Mouse (Mus musculus): ENCODE measurements around the gene Unc13b. TPM values are rescaled to one million over a fixed set of nuclear protein-coding genes. Genes with fewer than 3 reads are reported as not detected.
A peak's percentile ranks its signal among the peaks of the same experiment; 100 is the strongest.

The Unc13b gene
- polyA plus RNA-seq, 1 experiment from 2014 or later: 10.2 TPM

DNA sequence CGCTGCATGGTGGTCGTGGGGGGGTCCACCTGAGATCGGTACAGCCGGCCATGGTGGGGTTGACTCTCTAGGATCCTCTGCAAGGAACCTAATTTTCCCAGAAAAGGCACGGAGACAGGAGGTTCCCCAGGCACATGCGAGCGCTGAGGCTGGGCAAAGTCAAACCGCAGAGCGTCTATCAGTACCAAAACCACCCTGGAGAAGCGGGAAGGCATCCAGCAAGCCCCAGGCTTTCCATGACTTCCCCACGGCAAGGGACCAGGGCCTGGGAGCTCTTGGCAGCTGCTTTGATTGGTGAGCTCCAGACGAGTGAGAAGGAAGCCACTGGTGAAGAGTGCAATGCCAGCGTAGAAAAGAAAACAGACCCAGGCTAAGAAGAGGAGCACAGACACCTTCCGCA, 34.1 kb upstream of the Unc13b start:
- H3K9me3 ChIP-seq (ENCODE audit: control insufficient read depth, low read length): no peaks in the 10 kb centered on the region
- no peak for DNase-seq (ENCODE audit: low spot score)
- H3K27me3 ChIP-seq (replicated peaks; ENCODE audit: control insufficient read depth, insufficient read depth, low read length): no peaks in the 10 kb centered on the region
- no peak for ATAC-seq (replicated peaks; ENCODE audit: low FRiP score, low TSS enrichment, low read depth)
- peaks cover 8% of the 10 kb centered on the region for H3K4me1 ChIP-seq (replicated peaks; ENCODE audit: control insufficient read depth, insufficient read depth, low read length)
- H3K4me2 ChIP-seq (ENCODE audit: low read length): peak overlapping the region; percentile 90
- H3K27ac ChIP-seq (ENCODE audit: low read depth): no peak overlapping the region
- H3K36me3 ChIP-seq (ENCODE audit: control insufficient read depth, insufficient read depth, low read length): peaks cover 76% of the 10 kb centered on the region
- peak overlapping the region; percentile 60 for H3K9ac ChIP-seq (ENCODE audit: low read length)
- 77% methylated on average over 14 of the region's 14 CpGs for WGBS
- H3K4me3 ChIP-seq (ENCODE audit: low read depth, low read length): peak overlapping the region; percentile 64

DNA sequence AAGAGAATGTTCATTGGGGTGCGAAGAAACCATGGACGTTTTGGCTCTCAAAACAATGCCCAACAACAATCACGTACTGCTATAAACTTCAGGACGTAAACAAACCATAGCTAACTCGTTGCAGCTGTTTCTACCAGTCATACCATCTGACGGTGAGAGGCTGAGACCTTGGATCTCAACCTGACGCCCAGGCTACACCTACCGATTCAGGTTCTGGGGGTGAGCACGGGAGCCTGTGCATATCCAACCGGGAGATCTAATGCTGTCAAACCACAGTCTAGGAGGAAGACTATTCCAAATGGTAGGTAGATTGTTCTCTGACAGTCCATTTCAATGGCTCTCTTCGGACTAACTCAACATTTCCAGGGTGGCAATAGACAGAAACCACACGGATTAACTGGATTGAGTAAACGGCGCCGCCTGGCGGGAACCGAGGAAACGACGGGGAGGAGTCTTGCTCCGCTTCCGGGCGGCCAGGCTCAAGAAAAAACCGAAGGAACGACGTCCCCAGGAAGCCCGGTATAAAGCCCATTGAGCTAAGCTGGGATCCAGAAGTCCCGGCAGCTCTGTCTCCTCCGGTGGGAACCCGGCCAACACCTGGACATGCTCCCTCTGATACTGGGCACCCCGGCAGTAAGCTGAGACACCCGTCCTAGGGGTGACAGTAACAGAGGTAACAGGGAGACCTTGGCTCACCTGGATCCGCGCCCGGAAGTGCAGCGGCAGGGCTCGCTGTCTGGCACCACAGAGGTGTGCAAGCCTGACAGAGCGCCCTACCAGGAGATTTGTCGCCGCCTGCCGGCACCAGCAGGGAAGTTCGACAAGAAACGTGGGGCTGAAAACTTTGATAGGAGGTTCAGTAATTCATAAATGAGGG, 33.4 kb upstream of the Unc13b start, which contains the start of gene Pigo:
TSS of gene Pigo (minus strand) at position 736 of the 877 bp plus-strand sequence.
- peaks cover 73% of the 10 kb centered on the region for H3K36me3 ChIP-seq (ENCODE audit: control insufficient read depth, insufficient read depth, low read length)
- H3K27ac ChIP-seq (ENCODE audit: low read depth): peak within 1 kb of the TSS; percentile 79
- peak within 1 kb of the TSS; percentile 90 for H3K4me2 ChIP-seq (ENCODE audit: low read length)
- H3K4me3 ChIP-seq (ENCODE audit: low read depth, low read length): peak within 1 kb of the TSS; percentile 64
- no peaks in the 10 kb centered on the region for H3K9me3 ChIP-seq (ENCODE audit: control insufficient read depth, low read length)
- ATAC-seq (replicated peaks; ENCODE audit: low FRiP score, low TSS enrichment, low read depth) (peak; percentile 92), DNase-seq (ENCODE audit: low spot score) (peak; percentile 98)
- H3K4me1 ChIP-seq (replicated peaks; ENCODE audit: control insufficient read depth, insufficient read depth, low read length): peaks cover 11% of the 10 kb centered on the region
- WGBS: 6% methylated on average over 42 of the region's 42 CpGs
- peak within 1 kb of the TSS; percentile 60 for H3K9ac ChIP-seq (ENCODE audit: low read length)
- no peaks in the 10 kb centered on the region for H3K27me3 ChIP-seq (replicated peaks; ENCODE audit: control insufficient read depth, insufficient read depth, low read length)

DNA sequence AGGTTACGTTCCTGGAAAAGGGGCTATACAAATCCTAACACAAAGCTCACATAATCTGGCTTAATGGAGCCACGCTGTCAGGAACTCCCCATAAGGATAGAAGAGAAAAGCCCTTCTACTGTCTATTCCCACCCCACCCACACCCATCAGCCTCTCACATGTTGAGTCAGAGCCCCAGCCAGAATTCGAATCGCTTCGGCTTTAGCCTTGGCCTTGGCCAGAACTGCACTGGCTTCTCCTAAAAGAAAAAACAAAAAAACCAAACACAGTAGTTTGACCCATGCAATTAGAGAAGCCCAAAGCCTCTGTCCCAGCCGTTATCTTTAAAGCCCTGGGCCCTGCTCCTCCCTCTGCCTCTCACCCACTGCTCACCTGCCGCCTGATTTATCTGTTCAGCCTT, 29.6 kb upstream of the Unc13b start:
- Histone ChIP-seq H3K9ac (ENCODE audit: low read length) (no peak overlapping the region), H3K27ac (ENCODE audit: low read depth) (no peak overlapping the region), H3K36me3 (ENCODE audit: control insufficient read depth, insufficient read depth, low read length) (peaks cover 48% of the 10 kb centered on the region), H3K27me3 (replicated peaks; ENCODE audit: control insufficient read depth, insufficient read depth, low read length) (no peaks in the 10 kb centered on the region), H3K9me3 (ENCODE audit: control insufficient read depth, low read length) (no peaks in the 10 kb centered on the region), H3K4me1 (replicated peaks; ENCODE audit: control insufficient read depth, insufficient read depth, low read length) (peaks cover 16% of the 10 kb centered on the region), H3K4me3 (ENCODE audit: low read depth, low read length) (no peak overlapping the region), H3K4me2 (ENCODE audit: low read length) (no peak overlapping the region)
- ATAC-seq (replicated peaks; ENCODE audit: low FRiP score, low TSS enrichment, low read depth) (no peak), DNase-seq (ENCODE audit: low spot score) (no peak)
- 90% methylated on average over 7 of the region's 7 CpGs for WGBS

DNA sequence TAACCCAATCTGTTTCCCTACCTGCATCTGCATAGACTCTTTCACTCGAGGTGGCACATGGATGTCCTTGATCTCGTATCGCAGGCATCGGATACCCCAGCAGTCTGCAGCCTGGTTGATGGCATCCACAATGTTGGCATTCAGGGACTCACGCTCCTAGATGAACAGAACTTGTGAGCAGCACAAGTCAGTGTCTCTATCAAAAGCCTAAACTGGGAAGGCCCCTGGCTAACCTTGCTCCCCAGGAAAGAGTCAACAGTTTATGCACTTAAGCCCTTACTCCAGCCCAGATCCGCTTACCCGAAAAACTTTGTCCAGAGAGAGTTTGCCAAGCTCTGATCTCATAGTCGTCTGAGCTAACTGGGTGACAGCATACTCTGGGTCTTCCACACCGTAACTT, 29.0 kb upstream of the Unc13b start:
- no peak for DNase-seq (ENCODE audit: low spot score)
- H3K27me3 ChIP-seq (replicated peaks; ENCODE audit: control insufficient read depth, insufficient read depth, low read length): no peaks in the 10 kb centered on the region
- no peak overlapping the region for H3K27ac ChIP-seq (ENCODE audit: low read depth)
- no peak overlapping the region for H3K4me3 ChIP-seq (ENCODE audit: low read depth, low read length)
- no peaks in the 10 kb centered on the region for H3K9me3 ChIP-seq (ENCODE audit: control insufficient read depth, low read length)
- no peak overlapping the region for H3K9ac ChIP-seq (ENCODE audit: low read length)
- no peak overlapping the region for H3K4me2 ChIP-seq (ENCODE audit: low read length)
- 94% methylated on average over 9 of the region's 9 CpGs for WGBS
- ATAC-seq (replicated peaks; ENCODE audit: low FRiP score, low TSS enrichment, low read depth): no peak
- peaks cover 10% of the 10 kb centered on the region for H3K4me1 ChIP-seq (replicated peaks; ENCODE audit: control insufficient read depth, insufficient read depth, low read length)
- H3K36me3 ChIP-seq (ENCODE audit: control insufficient read depth, insufficient read depth, low read length): peaks cover 53% of the 10 kb centered on the region

DNA sequence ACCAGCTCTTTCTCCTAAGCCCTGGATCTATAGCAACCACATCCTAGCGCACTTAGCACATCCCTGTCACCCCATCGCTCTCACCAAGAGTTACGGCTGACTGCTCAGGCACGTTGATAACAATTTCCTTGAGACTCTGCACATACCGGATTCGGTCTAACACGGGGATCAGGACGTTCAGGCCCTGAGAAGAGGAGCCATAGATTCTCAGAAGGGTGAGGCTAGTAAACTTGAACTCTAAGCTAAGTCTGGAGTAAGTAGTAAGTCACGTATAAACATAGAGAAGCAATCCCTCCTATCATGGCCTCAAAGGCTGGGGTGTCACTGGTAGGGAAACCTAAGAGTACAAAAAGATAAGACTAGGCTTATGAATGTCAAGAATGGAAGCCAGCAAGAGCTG, 28.4 kb upstream of the Unc13b start:
- no peak for ATAC-seq (replicated peaks; ENCODE audit: low FRiP score, low TSS enrichment, low read depth)
- Histone ChIP-seq H3K4me3 (ENCODE audit: low read depth, low read length) (peak overlapping the region; percentile 87), H3K27ac (ENCODE audit: low read depth) (no peak overlapping the region), H3K36me3 (ENCODE audit: control insufficient read depth, insufficient read depth, low read length) (peaks cover 55% of the 10 kb centered on the region), H3K4me2 (ENCODE audit: low read length) (peak overlapping the region; percentile 70), H3K9ac (ENCODE audit: low read length) (peak overlapping the region; percentile 90), H3K4me1 (replicated peaks; ENCODE audit: control insufficient read depth, insufficient read depth, low read length) (peaks cover 9% of the 10 kb centered on the region; the same call in 1 of the 2 replicates), H3K9me3 (ENCODE audit: control insufficient read depth, low read length) (no peaks in the 10 kb centered on the region), H3K27me3 (replicated peaks; ENCODE audit: control insufficient read depth, insufficient read depth, low read length) (no peaks in the 10 kb centered on the region)
- WGBS: 71% methylated on average over 9 of the region's 9 CpGs
- no peak for DNase-seq (ENCODE audit: low spot score)

DNA sequence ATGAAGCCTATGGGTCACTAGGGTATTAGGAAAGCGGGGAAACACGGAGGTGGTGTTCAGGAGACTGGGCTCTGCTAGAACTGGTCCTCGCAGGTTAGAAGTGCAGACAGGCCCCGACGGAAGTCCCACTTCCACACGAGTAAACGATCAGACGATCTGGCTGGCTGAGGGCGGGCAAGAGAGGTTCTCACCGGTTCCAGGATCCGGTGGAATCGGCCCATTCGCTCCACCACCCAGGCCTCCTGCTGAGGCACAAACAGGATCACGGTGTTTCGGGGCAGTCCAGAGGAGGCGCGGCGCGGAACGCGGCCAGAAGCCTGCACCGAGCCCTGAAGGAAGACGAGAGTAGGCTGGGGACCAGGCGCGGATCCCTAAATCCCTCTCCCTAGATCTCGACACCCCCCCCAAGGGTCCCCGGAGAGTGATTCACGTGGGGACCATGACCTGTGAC, 27.9 kb upstream of the Unc13b start:
- H3K27me3 ChIP-seq (replicated peaks; ENCODE audit: control insufficient read depth, insufficient read depth, low read length): no peaks in the 10 kb centered on the region
- 2% methylated on average over 28 of the region's 28 CpGs for WGBS

DNA sequence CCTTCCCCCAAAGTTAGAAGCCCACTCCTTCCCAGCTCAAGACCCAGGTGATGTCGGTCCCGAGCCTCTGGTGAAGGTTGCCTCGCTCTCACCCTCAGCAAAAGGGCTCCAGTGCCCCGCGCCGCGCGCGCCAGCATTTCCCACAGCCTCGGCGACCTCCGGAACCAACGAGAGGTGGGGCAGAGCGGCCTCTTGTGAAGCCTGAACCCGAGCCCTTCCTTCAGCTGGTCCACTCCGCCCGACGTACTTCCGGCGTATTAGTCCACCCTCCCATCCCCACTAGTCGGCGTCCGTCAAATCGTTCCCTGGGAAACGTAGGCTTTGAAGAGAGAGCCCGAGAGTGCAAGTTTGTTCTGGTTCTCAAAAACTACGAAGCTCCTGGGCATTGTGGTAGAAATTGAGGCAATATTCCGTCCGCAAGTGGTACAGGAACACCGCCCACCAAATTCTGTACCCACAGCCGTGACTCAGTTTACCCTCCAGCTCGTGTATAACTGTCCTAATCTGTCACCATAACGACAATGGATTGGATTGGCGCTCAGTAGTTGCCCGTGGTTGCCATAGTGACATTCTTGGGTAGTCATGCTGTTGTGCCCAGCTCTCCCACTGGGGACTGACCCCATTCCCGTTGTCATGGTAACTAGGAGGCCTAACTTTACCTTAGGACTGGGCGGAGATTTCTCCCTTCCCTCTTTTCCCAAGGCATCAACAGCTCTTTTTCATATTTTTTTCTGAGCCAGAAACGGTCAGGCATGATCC, 27.3 kb upstream of the Unc13b start, which contains the start of gene Stoml2:
TSS of gene Stoml2 (minus strand) at position 474 of the 759 bp plus-strand sequence.
- DNase-seq (ENCODE audit: low spot score): peak; percentile 91
- H3K9me3 ChIP-seq (ENCODE audit: control insufficient read depth, low read length): no peaks in the 10 kb centered on the region
- WGBS: 1% methylated on average over 38 of the region's 38 CpGs
- H3K4me2 ChIP-seq (ENCODE audit: low read length): peak within 1 kb of the TSS; percentile 70
- peaks cover 9% of the 10 kb centered on the region; the same call in 1 of the 2 replicates for H3K4me1 ChIP-seq (replicated peaks; ENCODE audit: control insufficient read depth, insufficient read depth, low read length)
- H3K36me3 ChIP-seq (ENCODE audit: control insufficient read depth, insufficient read depth, low read length): peaks cover 63% of the 10 kb centered on the region
- ATAC-seq (replicated peaks; ENCODE audit: low FRiP score, low TSS enrichment, low read depth): peak; percentile 95
- peak within 1 kb of the TSS; percentile 87 for H3K4me3 ChIP-seq (ENCODE audit: low read depth, low read length)
- H3K27me3 ChIP-seq (replicated peaks; ENCODE audit: control insufficient read depth, insufficient read depth, low read length): no peaks in the 10 kb centered on the region
- peak within 1 kb of the TSS; percentile 90 for H3K9ac ChIP-seq (ENCODE audit: low read length)
- peak within 1 kb of the TSS; percentile 83 for H3K27ac ChIP-seq (ENCODE audit: low read depth)

More for the DNA sequence above, 27.9 kb upstream of the Unc13b start:
- Histone ChIP-seq H3K9ac (ENCODE audit: low read length) (peak overlapping the region; percentile 90), H3K36me3 (ENCODE audit: control insufficient read depth, insufficient read depth, low read length) (peaks cover 57% of the 10 kb centered on the region), H3K9me3 (ENCODE audit: control insufficient read depth, low read length) (no peaks in the 10 kb centered on the region), H3K4me1 (replicated peaks; ENCODE audit: control insufficient read depth, insufficient read depth, low read length) (peaks cover 9% of the 10 kb centered on the region; the same call in 1 of the 2 replicates), H3K27ac (ENCODE audit: low read depth) (peak overlapping the region; percentile 83), H3K4me2 (ENCODE audit: low read length) (peak overlapping the region; percentile 70), H3K4me3 (ENCODE audit: low read depth, low read length) (peak overlapping the region; percentile 87)
- peak; percentile 65 for ATAC-seq (replicated peaks; ENCODE audit: low FRiP score, low TSS enrichment, low read depth)
- DNase-seq (ENCODE audit: low spot score): no peak

DNA sequence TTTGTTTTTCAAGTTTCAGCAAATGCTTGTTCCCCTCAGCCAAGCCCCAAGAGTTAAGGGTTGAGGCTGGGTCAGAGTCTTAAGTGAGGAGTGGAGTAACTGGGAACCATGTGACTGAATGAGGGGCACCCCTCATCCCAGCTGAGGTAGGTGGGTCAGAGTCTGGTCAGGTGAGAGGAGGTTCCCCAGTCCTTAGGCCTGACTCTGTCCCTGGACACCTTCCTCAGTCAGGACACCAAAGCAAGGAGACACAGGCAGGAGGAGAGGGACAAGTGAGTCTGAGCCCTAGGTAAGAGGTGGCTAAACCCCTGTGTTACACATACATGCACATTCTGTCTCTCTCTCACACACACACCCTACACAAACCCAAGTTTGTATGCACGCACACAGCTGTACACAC, 26.3 kb upstream of the Unc13b start:
- no peaks in the 10 kb centered on the region for H3K9me3 ChIP-seq (ENCODE audit: control insufficient read depth, low read length)
- no peak overlapping the region for H3K27ac ChIP-seq (ENCODE audit: low read depth)
- no peak overlapping the region for H3K9ac ChIP-seq (ENCODE audit: low read length)
- peaks cover 9% of the 10 kb centered on the region; the same call in 1 of the 2 replicates for H3K4me1 ChIP-seq (replicated peaks; ENCODE audit: control insufficient read depth, insufficient read depth, low read length)
- no peak overlapping the region for H3K4me3 ChIP-seq (ENCODE audit: low read depth, low read length)
- H3K4me2 ChIP-seq (ENCODE audit: low read length): no peak overlapping the region
- DNase-seq (ENCODE audit: low spot score): no peak
- H3K36me3 ChIP-seq (ENCODE audit: control insufficient read depth, insufficient read depth, low read length): peaks cover 55% of the 10 kb centered on the region
- no peak for ATAC-seq (replicated peaks; ENCODE audit: low FRiP score, low TSS enrichment, low read depth)
- 93% methylated on average over 1 of the region's 1 CpGs for WGBS
- H3K27me3 ChIP-seq (replicated peaks; ENCODE audit: control insufficient read depth, insufficient read depth, low read length): no peaks in the 10 kb centered on the region

All from intestine, embryonic 14.5 days (tissue).